Mouse (Mus musculus) heart, postnatal 36 days (tissue): Measurements from ENCODE around the gene Igdcc4. TPM values are rescaled to one million over a fixed set of nuclear protein-coding genes. Genes with fewer than 3 reads are reported as not detected.
"Not testable (repeated sequence)": the region's sequence is repeated elsewhere in the genome, so short reads cannot be mapped to it uniquely, and the experiment has no call there.

Source experiments
- DNase-seq, 2 experiments: peaks; one replicate each; pipeline ENCODE4 v3.0.0; 2021 to 2022
- intact Hi-C: fragments of 180-260 bp; cut with DNase I; formaldehyde crosslinking; loops from one replicate; pipeline ENCODE4 v1.15.1; 2025
- total RNA-seq, 2 experiments: library from RNA; stranded (reverse); gene quantifications; 2 replicates each; pipeline ENCODE4 v1.2.3; 2021

The Igdcc4 gene
- total RNA-seq: 10 to 100 TPM in 1 of 2 experiments, 1 to 10 TPM in 1; 9.8 to 10.7 TPM

- intact Hi-C loops: no loop called here
- peak in 1 of 2 experiments; percentile 29 for DNase-seq
Measured at GRCm38 (mm10) chr9:65100991-65101685, at the start of gene Igdcc4. Gene Igdcc4, plus strand, starts transcription at chr9:65101486.

DNA sequence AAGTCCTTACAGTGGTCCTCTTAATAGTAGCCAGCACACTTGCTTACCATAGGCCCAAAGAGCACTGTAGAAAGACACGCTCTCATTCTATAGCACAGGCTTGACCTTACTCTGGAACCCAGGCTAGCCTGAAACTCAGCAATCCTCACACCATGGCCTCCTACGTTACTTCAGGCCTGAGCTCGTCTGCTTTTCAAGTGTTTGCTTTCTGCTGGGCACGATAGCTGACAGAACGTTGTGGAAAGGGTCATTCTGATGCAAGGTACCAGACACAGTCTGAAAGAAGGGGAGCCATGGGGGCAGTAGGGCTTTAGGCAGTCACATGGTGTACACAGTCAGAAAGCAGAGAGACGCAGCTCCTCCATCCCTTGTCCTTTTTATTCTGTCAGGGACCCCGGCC is 37.0 kb upstream of the Igdcc4 start:
- DNase-seq: no peak
- intact Hi-C loops: no loop called here

DNA sequence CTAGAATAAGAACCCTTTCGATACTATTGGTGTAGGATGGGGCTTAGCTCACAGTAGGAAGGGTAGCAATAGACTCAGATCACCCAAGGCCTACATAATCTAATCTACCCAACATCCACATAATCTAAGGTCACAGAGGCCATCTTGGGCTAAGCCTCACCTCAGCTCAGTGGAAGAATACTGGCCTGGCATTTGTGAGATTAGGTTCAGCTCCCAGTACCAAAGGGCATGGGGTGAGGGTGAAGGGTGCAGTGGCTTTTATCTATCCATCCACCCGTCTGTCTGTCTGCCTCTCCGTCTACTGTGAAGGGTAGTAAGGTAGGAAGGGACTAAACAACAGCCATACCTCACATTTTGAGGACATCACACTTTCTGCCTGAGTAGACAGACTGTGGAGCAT is 30.7 kb upstream of the Igdcc4 start:
- intact Hi-C loops: no loop called here
- no peak for DNase-seq

DNA sequence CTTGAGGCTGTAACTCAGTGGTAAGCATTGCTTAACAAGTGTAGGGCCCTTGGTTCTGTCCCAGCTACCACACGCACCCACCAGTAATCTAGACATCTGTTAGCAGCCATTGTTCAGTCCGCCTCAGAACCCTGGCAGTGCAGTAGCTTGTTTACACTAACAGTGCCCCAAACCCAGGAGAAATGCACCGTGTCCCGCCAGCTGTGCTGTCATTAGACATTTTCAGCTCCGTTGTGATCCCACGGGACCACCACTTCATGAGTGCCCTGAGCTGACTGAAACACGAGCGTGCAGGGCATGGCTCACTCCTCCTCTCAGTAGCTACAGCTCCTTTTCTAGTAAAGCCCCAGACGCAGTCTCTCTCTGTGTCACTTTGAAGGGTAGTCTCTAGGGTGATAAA is 27.7 kb upstream of the Igdcc4 start:
- intact Hi-C loops: no loop called here
- no peak for DNase-seq

GRCm38 (mm10) chr9:65074251-65074650 is 27.0 kb upstream of the Igdcc4 start:
- DNase-seq: no peak
- intact Hi-C loops: no loop called here

- DNase-seq: peak; percentile 15 to 18
- intact Hi-C loops: no loop called here
Measured at GRCm38 (mm10) chr9:65074855-65075493, 26.3 kb upstream of the Igdcc4 start.

- intact Hi-C loops: no loop called here
- DNase-seq: no peak
Measured at GRCm38 (mm10) chr9:65077536-65077935, 23.8 kb upstream of the Igdcc4 start.

GRCm38 (mm10) chr9:65080141-65080540 is 21.1 kb upstream of the Igdcc4 start:
- intact Hi-C loops: loop anchor here (5.0 kb wide), 1 partner anchor 42 kb away; no protein-coding TSS in a partner anchor
- DNase-seq: not testable (repeated sequence)

DNA sequence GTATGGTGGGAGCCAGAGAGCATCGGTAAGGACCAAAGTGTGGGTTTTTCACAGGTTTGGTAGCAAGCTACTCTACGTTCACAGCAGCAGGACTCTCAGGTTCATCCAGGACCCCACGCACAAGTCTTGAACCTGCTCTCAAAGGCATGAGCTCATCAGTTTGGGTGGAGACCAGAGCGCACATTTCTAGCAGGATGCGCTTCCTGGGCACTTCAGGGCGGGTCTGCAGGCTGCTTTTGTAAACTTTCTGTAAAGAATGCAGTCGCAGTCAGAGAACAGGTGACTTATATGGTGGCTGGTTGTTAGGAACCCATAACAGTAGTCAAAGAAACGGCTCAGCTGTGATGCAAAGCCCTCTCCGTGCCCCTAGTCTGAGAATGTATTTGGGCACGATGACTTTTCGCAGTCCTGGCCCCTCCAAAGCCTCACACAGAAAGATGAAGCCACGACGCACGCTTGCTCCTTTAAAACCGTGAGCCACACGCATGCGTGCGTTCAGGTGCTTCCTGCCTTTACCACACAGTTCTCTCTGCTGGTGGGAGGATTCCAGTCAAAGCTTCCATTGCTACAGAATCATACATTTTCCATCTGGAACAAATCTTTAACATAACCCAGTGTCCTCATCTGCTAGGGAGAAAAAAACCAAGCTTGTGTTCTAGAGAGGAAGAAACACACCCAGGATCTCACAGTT is 18.1 kb upstream of the Igdcc4 start:
- no peak for DNase-seq
- intact Hi-C loops: loop anchor here (5.0 kb wide), 1 partner anchor 39 kb away; no protein-coding TSS in a partner anchor

GRCm38 (mm10) chr9:65084198-65084807 is 17.0 kb upstream of the Igdcc4 start:
- intact Hi-C loops: loop anchor here (5.0 kb wide), 1 partner anchor 38 kb away; no protein-coding TSS in a partner anchor
- DNase-seq: no peak

DNA sequence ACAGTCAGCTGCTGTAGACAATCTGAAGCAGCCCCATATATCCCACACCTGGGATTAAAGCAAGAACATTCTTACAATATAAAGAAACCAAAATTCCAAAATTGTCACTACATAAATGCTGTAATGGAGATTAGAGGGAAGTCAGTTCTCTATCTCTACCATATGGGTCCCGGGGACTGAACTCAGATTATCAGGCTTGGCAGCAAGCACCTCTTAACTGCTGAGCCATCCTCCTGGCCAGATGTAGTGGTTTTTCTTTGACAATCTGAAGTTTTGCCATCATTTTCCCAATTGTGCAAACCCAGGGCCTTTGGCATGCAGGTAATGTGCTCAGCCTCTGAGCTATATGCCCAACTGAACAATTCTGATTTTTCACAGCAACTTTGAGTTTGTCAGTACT is 16.0 kb upstream of the Igdcc4 start:
- DNase-seq: no peak
- intact Hi-C loops: no loop called here

DNA sequence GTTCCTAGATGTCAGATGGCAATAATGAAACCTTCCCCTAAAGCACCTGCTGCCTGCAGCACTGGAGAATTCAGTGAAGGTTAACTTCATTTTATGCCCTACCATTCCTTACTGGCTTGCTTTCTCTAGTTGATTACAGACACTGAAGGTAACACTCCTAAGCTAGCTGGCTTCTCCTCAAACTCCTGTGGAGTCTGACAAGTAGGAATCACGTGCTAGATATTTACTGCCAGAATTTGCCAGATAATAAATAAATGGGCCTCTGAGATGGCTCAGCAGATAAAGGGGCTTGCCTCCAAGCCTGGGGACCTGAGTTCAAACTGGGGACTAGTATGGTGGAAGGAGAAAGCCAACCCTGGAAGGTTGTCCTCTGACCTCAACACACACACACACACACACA is 14.5 kb upstream of the Igdcc4 start:
- intact Hi-C loops: no loop called here
- DNase-seq: no peak

- DNase-seq: no peak
- intact Hi-C loops: no loop called here
Measured at GRCm38 (mm10) chr9:65087490-65087889, 13.8 kb upstream of the Igdcc4 start.

- peak; percentile 53 to 58 for DNase-seq
- intact Hi-C loops: no loop called here
Measured at GRCm38 (mm10) chr9:65094237-65094636, 7.0 kb upstream of the Igdcc4 start.

GRCm38 (mm10) chr9:65101686-65102376 is 545 bp downstream of the Igdcc4 start:
- intact Hi-C loops: no loop called here
- DNase-seq: peak; percentile 30 to 37

DNA sequence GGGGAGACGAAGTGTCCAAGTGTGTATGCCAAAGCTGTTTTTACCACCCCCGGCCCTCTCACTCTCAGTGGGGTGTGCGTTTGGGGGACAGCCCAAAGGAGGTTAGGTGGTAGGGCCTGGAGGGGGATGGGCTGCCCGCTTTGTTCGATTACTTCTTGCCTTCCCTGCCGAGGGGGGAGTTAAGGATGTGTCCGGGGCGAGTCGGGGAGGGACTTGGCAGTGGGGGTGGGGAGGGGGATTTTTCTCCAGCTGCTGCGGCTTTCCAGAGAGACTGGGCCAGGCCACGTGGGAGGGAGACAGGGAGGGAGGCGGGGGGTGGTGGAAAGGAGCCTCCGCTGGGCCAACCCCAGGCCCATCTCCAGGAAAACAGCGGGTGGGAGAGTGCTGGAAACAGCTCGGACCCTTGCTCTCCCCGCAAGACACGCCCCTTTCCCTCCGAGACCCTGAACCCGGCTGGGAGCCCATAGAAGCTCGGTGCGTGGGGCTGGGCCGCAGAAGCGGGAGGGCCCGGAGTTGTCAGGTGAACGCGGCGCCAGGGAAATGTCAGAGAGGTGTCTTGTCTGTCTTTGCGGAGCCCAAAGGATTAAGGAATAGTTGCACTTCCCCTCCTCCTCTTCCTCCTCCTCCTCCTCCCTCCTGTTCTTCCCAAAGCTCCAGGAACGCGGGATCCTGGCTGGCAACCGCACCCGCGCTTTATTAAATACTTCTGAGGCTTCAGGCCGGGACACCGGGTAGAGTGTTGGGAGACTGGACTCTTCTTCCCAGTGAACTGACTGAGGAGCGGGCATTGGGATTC is 1.3 kb downstream of the Igdcc4 start:
- no peak for DNase-seq
- intact Hi-C loops: no loop called here

GRCm38 (mm10) chr9:65103173-65103752 is 2.0 kb downstream of the Igdcc4 start:
- no peak for DNase-seq
- intact Hi-C loops: no loop called here

DNA sequence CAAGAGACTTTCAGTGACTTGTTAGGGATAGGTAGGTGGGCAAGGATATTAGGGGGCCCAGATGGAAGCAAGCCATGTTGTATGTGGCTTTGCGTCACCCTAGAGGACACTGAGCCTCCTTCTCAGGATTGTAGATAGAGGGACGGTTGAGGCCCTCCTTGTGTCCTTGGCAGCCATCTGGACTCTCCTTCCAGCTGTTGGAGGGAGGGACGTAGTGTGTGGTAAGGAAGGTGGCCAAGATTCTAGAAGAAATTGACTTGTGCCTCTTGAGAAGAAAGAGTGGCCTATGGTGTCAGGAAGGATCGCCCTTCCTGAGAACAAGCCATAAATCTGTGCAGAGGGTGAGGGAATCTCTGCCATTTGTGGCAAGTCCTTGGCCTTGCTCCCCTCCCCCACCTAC is 5.5 kb downstream of the Igdcc4 start:
- intact Hi-C loops: no loop called here
- DNase-seq: no peak

- intact Hi-C loops: no loop called here
- DNase-seq: no peak
Measured at GRCm38 (mm10) chr9:65107893-65108292, 6.6 kb downstream of the Igdcc4 start.
